ENCODE assay signal across 8 mouse cellular contexts in genomic region chr17:5841128-5841942, GRCm38 (mm10). TPM values are rescaled to one million over a fixed set of nuclear protein-coding genes. Genes with fewer than 3 reads are reported as not detected.
DNase-seq lines count a peak whose midpoint lies in the region; ATAC-seq and TF ChIP-seq lines count a peak whose summit lies in the region.

Gene Snx9, plus strand, starts transcription at chr17:5841329.

- peak within 1 kb of the TSS; percentile 91 to 100 for H3K4me3 ChIP-seq in MEL (ENCODE audit: control insufficient read depth in 1 of 2, insufficient read depth in 1 of 2, low read depth in 2 of 2, low read length in 2 of 2)
- peak within 1 kb of the TSS; percentile 77 for H3K4me3 ChIP-seq in hindbrain, embryonic 12.5 days

- H3K9me3 ChIP-seq in MEL (replicated peaks; ENCODE audit: insufficient read depth, low read length): no peaks in the 10 kb centered on the region
- H3K9me3 ChIP-seq in hindbrain, embryonic 12.5 days (replicated peaks): no peaks in the 10 kb centered on the region; the same call in 1 of the 2 replicates

- H3K79me2 ChIP-seq in MEL (ENCODE audit: control insufficient read depth, insufficient read depth, low read length, poor library complexity): peaks cover 21% of the 10 kb centered on the region

- H3K4me1 ChIP-seq in MEL (ENCODE audit: control insufficient read depth in 1 of 2, insufficient read depth in 2 of 2, low read length in 2 of 2): peaks cover 3 to 14% of the 10 kb centered on the region in 2 experiments
- H3K4me1 ChIP-seq in hindbrain, embryonic 12.5 days: peaks cover 18% of the 10 kb centered on the region

- peak within 1 kb of the TSS; percentile 80 for H3K27ac ChIP-seq in MEL (ENCODE audit: control insufficient read depth, low read depth, low read length)
- peak within 1 kb of the TSS; percentile 95 for H3K27ac ChIP-seq in hindbrain, embryonic 12.5 days

- TF ChIP-seq EP300 in MEL (IDR thresholded peaks at IDR 0.05; ENCODE audit: low read depth in 1 of 2, low read length in 2 of 2): no peak

- peak within 1 kb of the TSS; percentile 94 for H3K9ac ChIP-seq in MEL (ENCODE audit: control insufficient read depth, low read depth, low read length, poor library complexity, severe bottlenecking)
- H3K9ac ChIP-seq in hindbrain, embryonic 12.5 days: peak within 1 kb of the TSS; percentile 95

- peaks cover 0 to 11% of the 10 kb centered on the region in 2 experiments; a peak in 2 of 4 replicates for H3K36me3 ChIP-seq in MEL (ENCODE audit: control insufficient read depth in 1 of 2, insufficient read depth in 2 of 2, low read length in 2 of 2)
- no peaks in the 10 kb centered on the region for H3K36me3 ChIP-seq in hindbrain, embryonic 12.5 days

- peak within 1 kb of the TSS; percentile 67 for H3K4me2 ChIP-seq in hindbrain, embryonic 12.5 days (replicated peaks)

- peak; percentile 57 for DNase-seq in MEL (ENCODE audit: low read depth, low spot score)
- peak; percentile 72 for DNase-seq in cerebellum, adult 9-11 months
- peak; percentile 30 to 39 for DNase-seq in frontal cortex, postnatal 25 days (ENCODE audit: low spot score in 2 of 2)
- peak; percentile 42 to 53 for DNase-seq in layer of hippocampus, postnatal 25 days (ENCODE audit: extremely low spot score in 1 of 2, low spot score in 1 of 2)
- peak; percentile 74 for DNase-seq in lung, postnatal 25 days (ENCODE audit: low spot score)
- peak; percentile 78 for DNase-seq in retina, postnatal 1 day
- peak; percentile 76 for DNase-seq in thymus, postnatal 4 days

- WGBS in hindbrain, embryonic 12.5 days: 2% methylated on average over 56 of the region's 131 CpGs

- no peaks in the 10 kb centered on the region for H3K27me3 ChIP-seq in MEL (ENCODE audit: control insufficient read depth in 1 of 2, insufficient read depth in 2 of 2, low read length in 2 of 2)
- H3K27me3 ChIP-seq in hindbrain, embryonic 12.5 days: no peaks in the 10 kb centered on the region

- ATAC-seq in hindbrain, embryonic 12.5 days (ENCODE audit: low FRiP score): peak; percentile 91

- TF ChIP-seq CTCF in MEL (IDR thresholded peaks at IDR 0.05 in 2 of 3, conservative IDR thresholded peaks at IDR 0.05 in 1 of 3; ENCODE audit: control insufficient read depth in 1 of 3, insufficient read depth in 1 of 3, low read depth in 2 of 3, low read length in 3 of 3, poor library complexity in 1 of 3, severe bottlenecking in 1 of 3): no peak

- no peak for TF ChIP-seq RAD21 in MEL (IDR thresholded peaks at IDR 0.05; ENCODE audit: low read depth, low read length)

- peak; percentile 29 to 44; a peak in 3 of 4 replicates for TF ChIP-seq POLR2A in MEL (IDR thresholded peaks at IDR 0.05; ENCODE audit: control insufficient read depth in 1 of 2, insufficient read depth in 1 of 2, low read depth in 1 of 2, low read length in 2 of 2, poor library complexity in 1 of 2)

TF ChIP-seq in MEL, 35 proteins besides CTCF, POLR2A, EP300 and RAD21:
- peak; percentile 7; the same call in 1 of the 2 replicates for TF ChIP-seq MAZ (IDR thresholded peaks at IDR 0.05; ENCODE audit: low read depth, low read length)
- no peak for TF ChIP-seq MXI1 (IDR thresholded peaks at IDR 0.05; ENCODE audit: low read depth, low read length)
- TF ChIP-seq UBTF (IDR thresholded peaks at IDR 0.05; ENCODE audit: borderline replicate concordance, insufficient read depth, low read depth, low read length): peak; percentile 99
- TF ChIP-seq TCF12 (IDR thresholded peaks at IDR 0.05; ENCODE audit: low read depth, low read length): 0 out of 2 replicates have a peak, but pooled peaks have one; percentile 20
- TF ChIP-seq MAFK (IDR thresholded peaks at IDR 0.05; ENCODE audit: borderline replicate concordance, low read depth, low read length): no peak

RNA-seq across cellular contexts. Expression of gene Snx9, which starts in this region (rescaled TPM):
- total RNA-seq in MEL (2012; rRNA removed): 12.6 and 12.9 TPM in 2 replicates
- polyA plus RNA-seq in MEL (2012; ENCODE audit: insufficient read depth in 1 of 2, insufficient read length in 2 of 2, low read depth in 1 of 2, low replicate concordance in 2 of 2, missing spikeins in 1 of 2): 10 to 100 TPM in 1 of 2 experiments, not detected in 1; 22.8 TPM
- 20.8 and 22.0 TPM in 2 replicates for polyA plus RNA-seq in hindbrain, embryonic 12.5 days (2016; fragmentation: Nextera tagmentation; extraction: Ambion mirVana)
- total RNA-seq in layer of hippocampus, postnatal 25 days (2021): 10 to 100 TPM; 11.9 to 12.4 TPM

Comparison
In these comparisons a context has a peak if more than half of its experiments do, and no peak if none do; other contexts are left out.
1. Peak in every context shown above with its lines: DNase-seq, ATAC-seq, H3K4me3 ChIP-seq and H3K27ac ChIP-seq.